Mouse (Mus musculus) kidney, postnatal 0 days (tissue): Measurements from ENCODE around the gene Dll3. TPM values are rescaled to one million over a fixed set of nuclear protein-coding genes. Genes with fewer than 3 reads are reported as not detected.

Experiments
- ATAC-seq: fragments of 200-750 bp; cut with Nextera tagmentation; replicated peaks from 2 replicates; pipeline ENCODE4 v1.8.0; 2017; ENCODE audit warnings: low read depth, moderate number of reproducible peaks, moderate TSS enrichment, moderate library complexity; ENCODE audit not compliant: low FRiP score
- DNase-seq: peaks from one replicate; pipeline ENCODE4 v3.0.0-alpha.2; 2016; ENCODE audit warnings: low spot score
- H3K27ac ChIP-seq: fragments of 300-500 bp; sonication (generic); 2 replicates; pipeline ENCODE4 v1.5.1; 2014; ENCODE audit warnings: mild to moderate bottlenecking
- H3K27me3 ChIP-seq: fragments of 300-500 bp; sonication (generic); 2 replicates; pipeline ENCODE4 v1.6.1; 2014; ENCODE audit warnings: low read length, mixed read lengths; ENCODE audit not compliant: insufficient read depth
- H3K36me3 ChIP-seq: fragments of 300-500 bp; sonication (generic); 2 replicates; pipeline ENCODE4 v1.6.1; 2014; ENCODE audit warnings: low read length, mixed read lengths; ENCODE audit not compliant: insufficient read depth
- H3K4me1 ChIP-seq: fragments of 300-500 bp; sonication (generic); replicated peaks from 2 replicates; pipeline ENCODE4 v1.6.1; 2014; ENCODE audit warnings: antibody characterized with exemption, low read length, mixed read lengths; ENCODE audit not compliant: insufficient read depth
- H3K4me2 ChIP-seq: fragments of 300-500 bp; sonication (generic); 2 replicates; pipeline ENCODE4 v1.6.1; 2014; ENCODE audit warnings: mild to moderate bottlenecking, low read length, moderate library complexity, mixed read lengths
- H3K4me3 ChIP-seq: fragments of 300-500 bp; sonication (generic); replicated peaks from 2 replicates; pipeline ENCODE4 v1.5.1; 2014; ENCODE audit warnings: low read depth, low read length
- H3K9ac ChIP-seq: fragments of 300-500 bp; sonication (generic); 2 replicates; pipeline ENCODE4 v1.6.1; 2014; ENCODE audit warnings: low read depth, low read length
- H3K9me3 ChIP-seq: fragments of 300-500 bp; sonication (generic); replicated peaks from 2 replicates; pipeline ENCODE4 v1.6.1; 2016; ENCODE audit warnings: low read length, inconsistent platforms, mixed read lengths
- CTCF ChIP-seq: IDR thresholded peaks from 2 replicates; pipeline ENCODE4 v1.5.1; 2016; ENCODE audit warnings: antibody characterized with exemption, low read depth, mild to moderate bottlenecking, moderate library complexity
- WGBS: fragments of 180-500 bp; shearing (Covaris S2); extraction: QIAGEN DNeasy Blood & Tissue Kit; methylation state at CpG from one replicate; pipeline ENCODE4 v1.1.7; 2014; 5-methylcytosine and 5-hydroxymethylcytosine counted together
- polyA plus RNA-seq: library from polyadenylated mRNA; unstranded; fragments of >200 nt; fragmentation: Nextera tagmentation; extraction: Ambion mirVana; gene quantifications from 2 replicates; pipeline ENCODE4 v1.2.1, GENCODE M21; 2015

Gene Dll3
- polyA plus RNA-seq, 1 experiment from 2014 or later, result 0.43 TPM

- ATAC-seq (no peak), DNase-seq (no peak)
- no peaks in the 10 kb centered on the region for H3K9me3 ChIP-seq
- peak; percentile 47 for TF ChIP-seq CTCF
- peaks cover 73% of the 10 kb centered on the region for H3K36me3 ChIP-seq
- no peaks in the 10 kb centered on the region for H3K4me1 ChIP-seq
- H3K27me3 ChIP-seq, result no peaks in the 10 kb centered on the region
- no peak overlapping the region for H3K4me2 ChIP-seq
- H3K27ac ChIP-seq, result no peak overlapping the region
- no peak overlapping the region for H3K4me3 ChIP-seq
- 85% methylated on average over 4 of the region's 4 CpGs for WGBS
- H3K9ac ChIP-seq, result no peak overlapping the region
Measured at GRCm38 (mm10) chr7:28326457-28326856, 24.4 kb upstream of the Dll3 start.

GRCm38 (mm10) chr7:28325293-28325692 lies 23.3 kb upstream of the Dll3 start:
- ATAC-seq (no peak), DNase-seq (no peak)
- H3K36me3 ChIP-seq, result peaks cover 72% of the 10 kb centered on the region
- H3K4me2 ChIP-seq, result no peak overlapping the region
- H3K4me1 ChIP-seq, result no peaks in the 10 kb centered on the region
- H3K9ac ChIP-seq, result no peak overlapping the region
- no peak for TF ChIP-seq CTCF
- H3K27ac ChIP-seq, result no peak overlapping the region
- no peak overlapping the region for H3K4me3 ChIP-seq
- H3K27me3 ChIP-seq, result no peaks in the 10 kb centered on the region
- WGBS, result 98% methylated on average over 8 of the region's 8 CpGs
- no peaks in the 10 kb centered on the region for H3K9me3 ChIP-seq

GRCm38 (mm10) chr7:28321974-28322720 lies 20.1 kb upstream of the Dll3 start:
- H3K4me1 ChIP-seq, result no peaks in the 10 kb centered on the region
- 87% methylated on average over 15 of the region's 15 CpGs for WGBS
- no peak overlapping the region for H3K4me2 ChIP-seq
- peaks cover 78% of the 10 kb centered on the region for H3K36me3 ChIP-seq
- H3K27ac ChIP-seq, result no peak overlapping the region
- TF ChIP-seq CTCF, result no peak
- H3K4me3 ChIP-seq, result no peak overlapping the region
- H3K27me3 ChIP-seq, result no peaks in the 10 kb centered on the region
- 0 out of 2 replicates have a peak, but pooled peaks have one; percentile 17 for ATAC-seq
- H3K9me3 ChIP-seq, result no peaks in the 10 kb centered on the region
- no peak for DNase-seq
- no peak overlapping the region for H3K9ac ChIP-seq

GRCm38 (mm10) chr7:28318714-28319113 lies 16.7 kb upstream of the Dll3 start:
- no peaks in the 10 kb centered on the region for H3K4me1 ChIP-seq
- peaks cover 80% of the 10 kb centered on the region for H3K36me3 ChIP-seq
- no peak for TF ChIP-seq CTCF
- WGBS, result 92% methylated on average over 17 of the region's 17 CpGs
- no peak for DNase-seq
- no peak overlapping the region for H3K4me3 ChIP-seq
- H3K9ac ChIP-seq, result no peak overlapping the region
- H3K4me2 ChIP-seq, result no peak overlapping the region
- no peaks in the 10 kb centered on the region for H3K27me3 ChIP-seq
- no peaks in the 10 kb centered on the region for H3K9me3 ChIP-seq
- H3K27ac ChIP-seq, result no peak overlapping the region
- ATAC-seq, result no peak

- no peaks in the 10 kb centered on the region for H3K9me3 ChIP-seq
- no peak overlapping the region for H3K27ac ChIP-seq
- H3K4me3 ChIP-seq, result no peak overlapping the region
- H3K4me1 ChIP-seq, result no peaks in the 10 kb centered on the region
- no peak overlapping the region for H3K4me2 ChIP-seq
- peaks cover 74% of the 10 kb centered on the region for H3K36me3 ChIP-seq
- TF ChIP-seq CTCF, result no peak
- H3K9ac ChIP-seq, result no peak overlapping the region
- DNase-seq, result no peak
- no peaks in the 10 kb centered on the region for H3K27me3 ChIP-seq
- no peak for ATAC-seq
- WGBS, result 85% methylated on average over 3 of the region's 3 CpGs
Measured at GRCm38 (mm10) chr7:28318036-28318435, 16.0 kb upstream of the Dll3 start.

- WGBS, result 0% methylated on average over 45 of the region's 45 CpGs
- H3K4me2 ChIP-seq, result peak within 1 kb of the TSS; percentile 92
- peaks cover 6% of the 10 kb centered on the region for H3K4me1 ChIP-seq
- no peaks in the 10 kb centered on the region for H3K27me3 ChIP-seq
- peaks cover 38% of the 10 kb centered on the region for H3K36me3 ChIP-seq
- peak within 1 kb of the TSS; percentile 79 for H3K9ac ChIP-seq
- peak; percentile 99 for DNase-seq
- H3K9me3 ChIP-seq, result no peaks in the 10 kb centered on the region
- peak; percentile 29; the same call in 1 of the 2 replicates for TF ChIP-seq CTCF
- H3K4me3 ChIP-seq, result peak within 1 kb of the TSS; percentile 66
- peak within 1 kb of the TSS; percentile 26 for H3K27ac ChIP-seq
- ATAC-seq, result peak; percentile 97
Measured at GRCm38 (mm10) chr7:28311926-28312543, 10.0 kb upstream of the Dll3 start, which contains the start of gene Timm50. Gene Timm50, minus strand, starts transcription at chr7:28312072.
